Mouse (Mus musculus) midbrain, postnatal 0 days (tissue): ENCODE data around the gene Uimc1. TPM values are rescaled to one million over a fixed set of nuclear protein-coding genes. Genes with fewer than 3 reads are reported as not detected.
A peak's percentile ranks its signal among the peaks of the same experiment; 100 is the strongest.

Experiments
- ATAC-seq: fragments of 200-750 bp; cut with Nextera tagmentation; 2 replicates; pipeline ENCODE4 v1.8.0; 2017; ENCODE audit warnings: moderate number of reproducible peaks, mild to moderate bottlenecking, moderate TSS enrichment, moderate library complexity; ENCODE audit not compliant: low FRiP score
- DNase-seq: peaks from one replicate; pipeline ENCODE4 v3.0.0-alpha.2; 2015; ENCODE audit warnings: low spot score
- H3K27ac ChIP-seq: fragments of 300-500 bp; sonication (generic); 2 replicates; pipeline ENCODE4 v1.5.1; 2014; ENCODE audit warnings: low read depth, mild to moderate bottlenecking, low read length, mixed read lengths
- H3K27me3 ChIP-seq: fragments of 300-500 bp; sonication (generic); 2 replicates; pipeline ENCODE4 v1.6.1; 2014; ENCODE audit warnings: low read length, control low read depth, mixed read lengths; ENCODE audit not compliant: insufficient read depth
- H3K36me3 ChIP-seq: fragments of 300-500 bp; sonication (generic); 2 replicates; pipeline ENCODE4 v1.6.1; 2014; ENCODE audit warnings: low read length, control low read depth, mixed read lengths; ENCODE audit not compliant: insufficient read depth
- H3K4me1 ChIP-seq: fragments of 300-500 bp; sonication (generic); 2 replicates; pipeline ENCODE4 v1.6.1; 2014; ENCODE audit warnings: mild to moderate bottlenecking, control low read depth, antibody characterized with exemption, low read length, mixed read lengths; ENCODE audit not compliant: insufficient read depth
- H3K4me2 ChIP-seq: fragments of 300-500 bp; sonication (generic); 2 replicates; pipeline ENCODE4 v1.6.1; 2014; ENCODE audit warnings: low read depth, mild to moderate bottlenecking, low read length, mixed read lengths; ENCODE audit not compliant: poor library complexity, severe bottlenecking
- H3K4me3 ChIP-seq: fragments of 300-500 bp; sonication (generic); 2 replicates; pipeline ENCODE4 v1.5.1; 2014; ENCODE audit warnings: low read depth, mild to moderate bottlenecking, low read length, moderate library complexity
- H3K9ac ChIP-seq: fragments of 300-500 bp; sonication (generic); replicated peaks from 2 replicates; pipeline ENCODE4 v1.6.1; 2014; ENCODE audit warnings: mild to moderate bottlenecking, low read length, moderate library complexity, mixed read lengths; ENCODE audit not compliant: poor library complexity, severe bottlenecking
- H3K9me3 ChIP-seq: fragments of 300-500 bp; sonication (generic); 2 replicates; pipeline ENCODE4 v1.6.1; 2016; ENCODE audit warnings: low read length, control low read depth
- CTCF ChIP-seq: IDR thresholded peaks from 2 replicates; pipeline ENCODE4 v1.5.1; 2016; ENCODE audit warnings: antibody characterized with exemption, mild to moderate bottlenecking
- WGBS: fragments of 180-500 bp; shearing (Covaris S2); extraction: QIAGEN DNeasy Blood & Tissue Kit; methylation state at CpG from one replicate; pipeline ENCODE4 v1.1.7; 2014; 5-methylcytosine and 5-hydroxymethylcytosine counted together
- polyA plus RNA-seq: library from polyadenylated mRNA; unstranded; fragments of >200 nt; fragmentation: Nextera tagmentation; extraction: Ambion mirVana; gene quantifications from 2 replicates; pipeline ENCODE4 v1.2.1, GENCODE M21; 2015
- total RNA-seq: library from RNA; depleted of rRNA; stranded (reverse); fragments of >200 nt; gene quantifications from 2 replicates; pipeline ENCODE4 v1.2.3, GENCODE M21; 2014

The Uimc1 gene
- total and polyA plus RNA-seq, 2 experiments from 2014 or later: 10.5 to 13.3 TPM

DNA sequence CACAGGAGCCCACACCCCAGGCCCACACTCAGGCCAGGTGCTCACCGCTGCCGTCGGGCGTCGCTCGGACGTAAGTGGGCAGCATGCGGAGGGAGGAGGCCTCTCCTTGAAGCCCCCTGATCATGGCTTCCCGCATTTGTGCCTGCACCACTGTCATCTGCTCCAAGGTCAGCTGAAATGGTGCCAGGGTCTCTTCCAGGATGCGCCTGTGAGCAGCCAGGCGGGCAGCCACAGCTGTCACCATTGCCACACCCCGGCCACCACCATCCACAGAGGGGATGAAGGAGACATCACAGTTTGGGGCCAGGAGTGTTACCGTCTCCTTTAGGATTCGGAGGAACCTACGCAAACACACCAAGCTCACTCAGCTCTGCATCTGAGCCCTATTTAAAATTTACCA lies 89.0 kb downstream of the Uimc1 start:
- WGBS: 90% methylated on average over 15 of the region's 15 CpGs
- ATAC-seq: no peak

DNA sequence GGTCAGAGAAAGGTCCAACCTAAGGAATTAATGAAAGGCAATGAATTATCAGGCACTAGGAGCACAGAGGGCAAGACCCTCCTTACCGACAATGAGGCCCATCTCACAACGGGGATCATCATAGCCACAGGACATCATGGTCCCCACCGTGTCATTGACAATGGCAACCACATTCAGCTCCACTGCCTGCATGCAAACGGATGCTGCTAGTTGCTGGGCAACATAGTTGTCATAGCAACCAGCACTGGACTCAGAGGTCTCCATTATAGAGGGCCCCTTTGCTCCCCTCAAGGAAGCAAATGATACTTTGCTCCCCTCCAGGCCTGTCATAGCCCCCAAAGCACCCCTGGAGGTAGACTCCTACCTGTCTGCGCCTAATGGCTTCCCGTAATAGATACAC lies 91.5 kb downstream of the Uimc1 start:
- no peak overlapping the region for H3K9ac ChIP-seq
- peak; percentile 83 for DNase-seq
- peak; percentile 43 for ATAC-seq
- H3K4me3 ChIP-seq: no peak overlapping the region
- H3K27ac ChIP-seq: peak overlapping the region; percentile 62
- 14% methylated on average over 6 of the region's 6 CpGs for WGBS
- no peaks in the 10 kb centered on the region for H3K9me3 ChIP-seq
- no peak overlapping the region for H3K4me2 ChIP-seq
- H3K4me1 ChIP-seq: peaks cover 8% of the 10 kb centered on the region; the same call in 1 of the 2 replicates
- no peak for TF ChIP-seq CTCF
- H3K27me3 ChIP-seq: no peaks in the 10 kb centered on the region
- peaks cover 23% of the 10 kb centered on the region for H3K36me3 ChIP-seq

More for the DNA sequence above, 89.0 kb downstream of the Uimc1 start:
- no peak for DNase-seq
- H3K4me2 ChIP-seq: no peak overlapping the region
- peaks cover 8% of the 10 kb centered on the region; the same call in 1 of the 2 replicates for H3K4me1 ChIP-seq
- no peak overlapping the region for H3K4me3 ChIP-seq
- H3K27me3 ChIP-seq: no peaks in the 10 kb centered on the region
- no peaks in the 10 kb centered on the region for H3K9me3 ChIP-seq
- no peak for TF ChIP-seq CTCF
- peaks cover 4% of the 10 kb centered on the region; the same call in 1 of the 2 replicates for H3K36me3 ChIP-seq
- no peak overlapping the region for H3K9ac ChIP-seq
- no peak overlapping the region for H3K27ac ChIP-seq

DNA sequence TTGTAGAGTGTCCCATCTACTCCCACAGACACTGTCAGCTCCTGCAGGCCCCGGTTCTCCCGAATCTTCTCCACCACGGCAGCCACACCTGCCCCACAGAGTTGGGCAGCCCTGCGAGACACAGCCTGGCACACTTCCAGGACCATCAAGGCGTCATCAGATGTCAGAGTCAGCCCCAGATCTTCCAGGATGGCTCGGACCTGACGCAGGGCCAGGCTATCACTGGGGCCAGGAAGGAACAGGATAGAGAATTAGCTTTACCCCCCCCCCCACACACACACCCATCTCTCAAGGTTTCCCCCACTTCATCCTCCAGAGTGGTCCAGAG lies 93.7 kb downstream of the Uimc1 start:
- Histone ChIP-seq H3K27me3 (no peaks in the 10 kb centered on the region), H3K4me1 (peaks cover 8% of the 10 kb centered on the region; the same call in 1 of the 2 replicates), H3K9me3 (no peaks in the 10 kb centered on the region), H3K36me3 (peaks cover 36% of the 10 kb centered on the region), H3K27ac (no peak overlapping the region), H3K9ac (no peak overlapping the region), H3K4me2 (no peak overlapping the region), H3K4me3 (no peak overlapping the region)
- TF ChIP-seq CTCF: no peak
- no peak for ATAC-seq
- WGBS: 65% methylated on average over 7 of the region's 7 CpGs
- DNase-seq: no peak

DNA sequence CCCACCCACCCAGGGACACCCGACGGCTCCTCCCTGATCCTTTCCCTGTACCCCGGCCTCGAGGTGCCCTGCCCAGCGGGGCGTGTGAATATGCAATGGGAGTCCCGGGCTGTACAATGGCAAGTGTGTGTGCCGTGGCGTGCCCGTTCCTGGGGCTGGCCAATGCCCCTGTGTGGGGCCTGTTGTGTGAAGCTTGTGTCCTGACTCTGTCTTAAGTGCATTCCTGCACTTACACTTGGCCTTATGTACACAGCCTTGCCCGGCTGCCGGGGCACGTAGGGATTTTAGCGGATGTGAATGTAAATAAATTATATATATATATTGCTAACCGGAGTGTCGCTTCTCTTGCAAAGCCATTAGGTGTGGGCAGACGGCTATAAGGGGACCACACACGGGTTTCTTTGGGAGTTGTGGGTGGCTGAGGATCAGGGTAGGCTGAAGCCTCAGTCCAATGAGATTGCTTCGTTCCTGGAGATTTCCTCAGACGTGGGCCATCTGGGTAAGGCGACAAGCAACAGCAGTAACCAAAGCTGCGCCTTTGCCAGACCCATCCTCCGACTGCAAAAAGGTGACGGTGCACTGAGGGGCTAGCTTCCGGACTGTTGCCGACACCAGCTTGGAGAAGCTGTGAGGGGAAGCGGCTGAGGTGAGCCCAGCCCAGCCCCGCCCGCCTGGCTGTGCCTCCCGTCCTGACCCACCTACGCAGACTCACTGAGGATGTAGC lies 94.2 kb downstream of the Uimc1 start:
- H3K4me2 ChIP-seq: no peak overlapping the region
- 63% methylated on average over 31 of the region's 31 CpGs for WGBS
- no peak overlapping the region for H3K9ac ChIP-seq
- H3K27ac ChIP-seq: no peak overlapping the region
- peaks cover 40% of the 10 kb centered on the region for H3K36me3 ChIP-seq
- H3K27me3 ChIP-seq: no peaks in the 10 kb centered on the region
- TF ChIP-seq CTCF: no peak
- ATAC-seq (no peak), DNase-seq (no peak)
- no peaks in the 10 kb centered on the region for H3K9me3 ChIP-seq
- H3K4me1 ChIP-seq: peaks cover 8% of the 10 kb centered on the region; the same call in 1 of the 2 replicates
- no peak overlapping the region for H3K4me3 ChIP-seq

DNA sequence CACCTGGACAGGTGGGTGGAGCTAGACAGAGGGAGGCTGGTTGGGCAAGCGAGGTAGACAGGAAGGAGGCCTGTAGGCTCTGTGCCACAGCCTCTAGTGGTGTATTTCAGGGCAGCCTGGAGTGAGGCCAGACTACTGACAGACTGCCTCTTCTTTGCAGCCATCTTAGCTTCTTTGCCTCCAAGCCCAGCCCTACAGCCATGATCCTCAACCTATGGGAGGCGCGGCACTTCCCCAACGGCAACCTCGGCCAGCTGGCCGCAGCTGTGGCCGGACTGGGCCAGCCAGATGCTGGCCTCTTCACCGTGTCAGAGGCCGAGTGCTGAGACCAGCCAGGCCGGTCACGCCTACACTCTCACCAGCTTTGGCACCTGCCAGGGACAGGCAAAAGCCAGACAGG lies 95.5 kb downstream of the Uimc1 start:
- Histone ChIP-seq H3K4me2 (no peak overlapping the region), H3K9ac (no peak overlapping the region), H3K9me3 (no peaks in the 10 kb centered on the region), H3K4me3 (no peak overlapping the region), H3K27me3 (no peaks in the 10 kb centered on the region), H3K4me1 (peaks cover 8% of the 10 kb centered on the region; the same call in 1 of the 2 replicates), H3K36me3 (peaks cover 50% of the 10 kb centered on the region), H3K27ac (no peak overlapping the region)
- TF ChIP-seq CTCF: no peak
- DNase-seq (peak; percentile 29), ATAC-seq (no peak)
- 73% methylated on average over 11 of the region's 11 CpGs for WGBS

DNA sequence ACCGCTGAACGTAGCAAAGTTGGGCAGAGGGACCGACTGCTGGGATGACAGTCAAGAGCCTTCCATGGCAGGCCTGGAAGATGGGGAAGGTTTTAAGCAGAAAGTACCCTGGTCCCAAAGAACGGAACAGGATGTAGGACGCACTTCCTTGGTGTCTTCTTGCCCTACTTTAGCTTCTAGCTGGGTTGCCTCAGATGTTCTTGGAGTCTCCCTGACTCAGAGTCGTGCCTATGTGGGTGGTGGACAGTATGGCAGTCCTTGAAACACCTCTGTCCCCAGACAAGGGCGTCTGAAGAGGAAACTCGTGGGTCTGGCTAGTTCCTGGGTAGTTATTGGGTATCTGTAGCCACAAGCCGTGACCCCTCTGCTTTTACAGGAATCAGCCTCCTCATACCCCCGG lies 98.0 kb downstream of the Uimc1 start:
- no peaks in the 10 kb centered on the region for H3K9me3 ChIP-seq
- H3K4me2 ChIP-seq: no peak overlapping the region
- DNase-seq (no peak), ATAC-seq (no peak)
- no peak overlapping the region for H3K4me3 ChIP-seq
- TF ChIP-seq CTCF: no peak
- 91% methylated on average over 10 of the region's 10 CpGs for WGBS
- H3K27me3 ChIP-seq: no peaks in the 10 kb centered on the region
- no peak overlapping the region for H3K27ac ChIP-seq
- peaks cover 66% of the 10 kb centered on the region for H3K36me3 ChIP-seq
- no peak overlapping the region for H3K9ac ChIP-seq
- H3K4me1 ChIP-seq: no peaks in the 10 kb centered on the region
